Mouse (Mus musculus): ENCODE results near the gene Ppfibp1.

GRCm38 (mm10) chr6:147055374-147055977 is 167.2 kb downstream of the Ppfibp1 start:
- TF ChIP-seq MXI1 (IDR thresholded peaks at IDR 0.05; ENCODE audit: low read depth, low read length) = no peak
- TF ChIP-seq RAD21 (IDR thresholded peaks at IDR 0.05; ENCODE audit: low read depth, low read length) = no peak
- no peak for TF ChIP-seq POLR2A (IDR thresholded peaks at IDR 0.05; ENCODE audit: low read depth, low read length)
- no peak for TF ChIP-seq JUN (IDR thresholded peaks at IDR 0.05; ENCODE audit: insufficient read depth, low read depth, low read length)
- TF ChIP-seq CTCF (conservative IDR thresholded peaks at IDR 0.05 in 1 of 2, IDR thresholded peaks at IDR 0.05 in 1 of 2; ENCODE audit: low read depth in 2 of 2, low read length in 2 of 2) = no peak
- no peak for TF ChIP-seq EP300 (IDR thresholded peaks at IDR 0.05; ENCODE audit: low read length)
- TF ChIP-seq ETS1 (conservative IDR thresholded peaks at IDR 0.05; ENCODE audit: low read depth, low read length) = no peak
- no peak for TF ChIP-seq TBP (conservative IDR thresholded peaks at IDR 0.05; ENCODE audit: low read depth, low read length)
- TF ChIP-seq PAX5 (IDR thresholded peaks at IDR 0.05; ENCODE audit: low read length) = no peak
- TF ChIP-seq E2F4 (IDR thresholded peaks at IDR 0.05; ENCODE audit: insufficient replicate concordance, low read depth, low read length) = no peak
- no peak for TF ChIP-seq MAX (IDR thresholded peaks at IDR 0.05; ENCODE audit: low read length)
- TF ChIP-seq HCFC1 (IDR thresholded peaks at IDR 0.05; ENCODE audit: low read depth, low read length) = no peak
